Mouse (Mus musculus) liver, postnatal 0 days (tissue): Measurements from ENCODE around the gene Lfng. TPM values are rescaled to one million over a fixed set of nuclear protein-coding genes. Genes with fewer than 3 reads are reported as not detected.

ENCODE experiments used
- ATAC-seq: fragments of 200-750 bp; cut with Nextera tagmentation; 2 replicates; pipeline ENCODE4 v1.8.0; 2017; ENCODE audit warnings: mild to moderate bottlenecking, moderate library complexity
- DNase-seq: peaks from one replicate; pipeline ENCODE4 v3.0.0-alpha.2; 2016
- H3K27ac ChIP-seq: fragments of 300-500 bp; sonication (generic); 2 replicates; pipeline ENCODE4 v1.5.1; 2014; ENCODE audit warnings: antibody characterized with exemption, moderate library complexity, mild to moderate bottlenecking, low read depth
- H3K27me3 ChIP-seq: fragments of 300-500 bp; sonication (generic); 2 replicates; pipeline ENCODE4 v1.6.1; 2014; ENCODE audit warnings: low read length, control low read depth, mixed read lengths; ENCODE audit not compliant: insufficient read depth
- H3K36me3 ChIP-seq: fragments of 300-500 bp; sonication (generic); replicated peaks from 2 replicates; pipeline ENCODE4 v1.6.1; 2014; ENCODE audit warnings: mild to moderate bottlenecking, control low read depth, low read length, moderate library complexity, mixed read lengths; ENCODE audit not compliant: insufficient read depth
- H3K4me1 ChIP-seq: fragments of 300-500 bp; sonication (generic); 2 replicates; pipeline ENCODE4 v1.6.1; 2014; ENCODE audit warnings: antibody characterized with exemption, mild to moderate bottlenecking, control low read depth; ENCODE audit not compliant: insufficient read depth
- H3K4me2 ChIP-seq: fragments of 300-500 bp; sonication (generic); 2 replicates; pipeline ENCODE4 v1.6.1; 2014; ENCODE audit warnings: low read depth, mild to moderate bottlenecking, low read length, moderate library complexity, mixed read lengths
- H3K4me3 ChIP-seq: fragments of 300-500 bp; sonication (generic); 2 replicates; pipeline ENCODE4 v1.5.1; 2014; ENCODE audit warnings: low read depth, low read length
- H3K9ac ChIP-seq: fragments of 300-500 bp; sonication (generic); replicated peaks from 2 replicates; pipeline ENCODE4 v1.6.1; 2014; ENCODE audit warnings: mild to moderate bottlenecking, moderate library complexity
- H3K9me3 ChIP-seq: fragments of 300-500 bp; sonication (generic); 2 replicates; pipeline ENCODE4 v1.6.1; 2016; ENCODE audit warnings: mild to moderate bottlenecking, control low read depth, low read length, mixed read lengths
- CTCF ChIP-seq: sonication (generic); IDR thresholded peaks from 2 replicates; pipeline ENCODE4 v1.5.1; 2016; ENCODE audit warnings: antibody characterized with exemption, low read depth
- EP300 ChIP-seq: IDR thresholded peaks from 2 replicates; pipeline ENCODE4 v1.6.1; 2016; ENCODE audit warnings: antibody characterized with exemption, low read depth, mild to moderate bottlenecking
- WGBS: fragments of 180-500 bp; shearing (Covaris S2); extraction: QIAGEN DNeasy Blood & Tissue Kit; methylation state at CpG from one replicate; pipeline ENCODE4 v1.1.7; 2014; ENCODE audit not compliant: insufficient replicate concordance; 5-methylcytosine and 5-hydroxymethylcytosine counted together
- polyA plus RNA-seq: library from polyadenylated mRNA; unstranded; fragments of >200 nt; fragmentation: Nextera tagmentation; extraction: Ambion mirVana; gene quantifications from 2 replicates; pipeline ENCODE4 v1.2.1, GENCODE M21; 2015

The Lfng gene
- polyA plus RNA-seq, result 5.0 and 5.9 TPM in 2 replicates

DNA sequence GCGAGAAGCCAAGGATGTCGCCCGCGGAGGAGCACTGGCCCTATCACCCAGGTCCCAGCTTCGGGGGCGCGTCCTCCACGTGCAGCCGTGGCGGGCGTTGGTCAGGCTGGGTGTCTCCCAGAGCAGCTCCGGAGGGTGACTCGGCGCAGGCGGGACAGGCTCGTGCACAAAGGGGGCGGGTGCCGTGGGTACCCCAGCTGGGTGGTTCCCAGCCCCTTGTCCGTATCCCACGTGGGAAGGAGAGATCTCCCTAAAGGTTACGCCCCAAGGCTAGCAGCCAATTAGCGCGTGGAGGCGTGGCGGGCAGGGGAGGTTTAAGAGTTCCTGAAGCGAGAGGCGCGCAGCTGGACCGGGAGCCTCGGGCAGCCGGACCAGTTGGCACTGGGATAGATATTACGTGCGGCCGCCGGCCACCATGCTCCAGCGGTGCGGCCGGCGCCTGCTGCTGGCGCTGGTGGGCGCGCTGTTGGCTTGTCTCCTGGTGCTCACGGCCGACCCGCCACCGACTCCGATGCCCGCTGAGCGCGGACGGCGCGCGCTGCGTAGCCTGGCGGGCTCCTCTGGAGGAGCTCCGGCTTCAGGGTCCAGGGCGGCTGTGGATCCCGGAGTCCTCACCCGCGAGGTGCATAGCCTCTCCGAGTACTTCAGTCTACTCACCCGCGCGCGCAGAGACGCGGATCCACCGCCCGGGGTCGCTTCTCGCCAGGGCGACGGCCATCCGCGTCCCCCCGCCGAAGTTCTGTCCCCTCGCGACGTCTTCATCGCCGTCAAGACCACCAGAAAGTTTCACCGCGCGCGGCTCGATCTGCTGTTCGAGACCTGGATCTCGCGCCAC lies at the start of gene Lfng:
TSS of gene Lfng (plus strand) at position 320 of the 835 bp plus-strand sequence.
- H3K4me3 ChIP-seq, result peak within 1 kb of the TSS; percentile 65
- ATAC-seq, result peak; percentile 73
- peak within 1 kb of the TSS; percentile 79 for H3K9ac ChIP-seq
- peaks cover 39% of the 10 kb centered on the region for H3K27me3 ChIP-seq
- peak within 1 kb of the TSS; percentile 81 for H3K4me2 ChIP-seq
- DNase-seq, result peak; percentile 89
- H3K36me3 ChIP-seq, result peaks cover 4% of the 10 kb centered on the region; the same call in 1 of the 2 replicates
- H3K9me3 ChIP-seq, result no peaks in the 10 kb centered on the region
- H3K4me1 ChIP-seq, result peaks cover 44% of the 10 kb centered on the region
- no peak for TF ChIP-seq EP300
- peak; percentile 39 for TF ChIP-seq CTCF
- 1% methylated on average over 81 of the region's 91 CpGs for WGBS
- peak within 1 kb of the TSS; percentile 78 for H3K27ac ChIP-seq

DNA sequence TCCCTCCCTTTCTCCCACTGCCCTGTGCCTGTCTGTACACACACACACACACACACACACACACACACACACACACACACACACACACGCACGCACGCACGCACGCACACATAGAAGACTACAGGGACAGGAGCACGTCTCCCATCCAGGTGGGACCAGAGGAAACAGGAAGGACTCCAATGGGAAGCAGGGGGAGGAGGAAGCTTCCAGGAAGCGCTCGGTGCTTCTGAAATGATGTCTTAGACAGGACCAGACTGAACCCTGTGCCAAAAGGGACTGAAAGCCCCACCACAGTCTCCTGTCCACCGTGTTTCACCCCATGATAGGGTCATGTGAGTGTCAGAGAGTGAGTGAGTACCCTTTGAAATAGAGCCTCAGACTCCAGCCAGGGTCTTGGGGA lies 44.5 kb upstream of the Lfng start:
- Histone ChIP-seq H3K9me3 (no peaks in the 10 kb centered on the region), H3K4me2 (no peak overlapping the region), H3K4me3 (no peak overlapping the region), H3K9ac (no peak overlapping the region), H3K27me3 (no peaks in the 10 kb centered on the region), H3K27ac (no peak overlapping the region), H3K36me3 (no peaks in the 10 kb centered on the region), H3K4me1 (peaks cover 10% of the 10 kb centered on the region; the same call in 1 of the 2 replicates)
- ATAC-seq (no peak), DNase-seq (no peak)
- WGBS, result 71% methylated on average over 9 of the region's 9 CpGs
- TF ChIP-seq CTCF, result no peak
- no peak for TF ChIP-seq EP300

DNA sequence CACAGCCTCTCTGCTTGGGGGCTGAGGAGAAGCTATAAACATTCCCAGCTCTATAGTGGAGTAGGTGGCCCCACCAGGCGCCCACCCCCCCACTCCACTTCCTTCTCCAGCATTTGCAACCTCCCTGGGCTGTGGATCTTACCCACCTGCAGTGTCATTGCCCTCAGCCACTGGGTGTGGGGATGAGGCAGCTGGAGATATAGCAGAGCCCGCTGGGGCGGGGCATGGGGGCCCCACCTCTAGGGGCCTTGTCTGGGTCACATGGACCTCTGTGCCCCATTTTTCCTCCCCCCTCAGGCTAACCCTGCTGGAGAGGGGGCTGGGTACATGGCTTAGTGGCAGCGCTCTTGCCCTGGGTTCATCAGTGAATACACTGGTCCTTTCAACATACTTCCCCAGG lies 42.2 kb upstream of the Lfng start, which contains the start of gene Grifin:
TSS of gene Grifin (minus strand) at position 176 of the 400 bp plus-strand sequence.
- Histone ChIP-seq H3K36me3 (no peaks in the 10 kb centered on the region), H3K4me2 (no peak within 1 kb of the TSS), H3K4me3 (no peak within 1 kb of the TSS), H3K27ac (no peak within 1 kb of the TSS), H3K4me1 (peaks cover 13% of the 10 kb centered on the region; the same call in 1 of the 2 replicates), H3K9ac (no peak within 1 kb of the TSS), H3K27me3 (no peaks in the 10 kb centered on the region), H3K9me3 (no peaks in the 10 kb centered on the region)
- 61% methylated on average over 4 of the region's 4 CpGs for WGBS
- no peak for ATAC-seq
- no peak for TF ChIP-seq EP300
- DNase-seq, result no peak

DNA sequence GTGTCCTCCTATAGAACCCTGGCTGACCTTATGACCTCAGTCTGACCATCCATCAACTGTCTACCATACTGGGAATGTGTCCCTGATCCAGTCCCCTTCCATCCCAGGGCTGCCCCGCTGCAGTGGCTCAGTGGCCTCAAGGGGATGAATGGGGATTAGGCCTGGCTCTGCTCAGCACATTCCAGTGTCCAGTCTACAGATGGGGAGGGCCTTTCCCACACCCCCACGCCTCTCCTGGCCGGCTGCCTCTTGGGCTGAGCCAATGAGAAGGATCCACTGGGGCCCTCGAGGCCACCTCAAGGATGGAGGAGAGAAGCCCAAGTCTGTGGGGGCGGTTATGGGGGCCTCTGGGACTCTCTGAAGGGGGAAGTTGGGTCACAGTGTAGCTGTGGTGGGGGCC lies 41.7 kb upstream of the Lfng start:
- no peak overlapping the region for H3K4me2 ChIP-seq
- DNase-seq (no peak), ATAC-seq (no peak)
- WGBS, result 57% methylated on average over 5 of the region's 5 CpGs
- TF ChIP-seq EP300, result no peak
- no peak for TF ChIP-seq CTCF
- no peaks in the 10 kb centered on the region for H3K36me3 ChIP-seq
- H3K27ac ChIP-seq, result no peak overlapping the region
- peaks cover 13% of the 10 kb centered on the region; the same call in 1 of the 2 replicates for H3K4me1 ChIP-seq
- no peak overlapping the region for H3K9ac ChIP-seq
- H3K9me3 ChIP-seq, result no peaks in the 10 kb centered on the region
- H3K27me3 ChIP-seq, result no peaks in the 10 kb centered on the region
- H3K4me3 ChIP-seq, result no peak overlapping the region

DNA sequence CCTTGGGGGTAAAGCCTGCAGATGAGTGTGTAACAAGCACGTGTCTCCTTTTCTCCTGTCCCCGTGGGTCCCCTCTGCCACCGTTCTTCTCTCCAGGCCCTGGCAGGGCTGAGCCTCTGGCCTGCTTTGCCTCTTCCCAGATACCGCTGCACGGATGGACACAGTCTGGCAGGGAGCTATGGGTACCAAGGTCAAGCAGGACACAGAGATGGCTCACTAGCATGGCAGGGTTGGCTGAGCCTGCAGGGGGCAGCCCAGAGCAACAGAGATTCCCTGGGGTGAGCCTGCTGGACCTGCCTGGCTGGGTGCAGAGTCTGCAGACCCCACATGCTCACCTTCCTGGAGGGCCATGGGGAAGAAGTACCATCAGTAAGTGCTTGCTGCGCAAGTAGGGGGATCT lies 41.3 kb upstream of the Lfng start:
- TF ChIP-seq EP300, result no peak
- TF ChIP-seq CTCF, result peak; percentile 68
- no peaks in the 10 kb centered on the region for H3K36me3 ChIP-seq
- H3K9me3 ChIP-seq, result no peaks in the 10 kb centered on the region
- DNase-seq (peak; percentile 61), ATAC-seq (no peak)
- no peak overlapping the region for H3K4me3 ChIP-seq
- H3K9ac ChIP-seq, result no peak overlapping the region
- 62% methylated on average over 6 of the region's 6 CpGs for WGBS
- H3K4me2 ChIP-seq, result no peak overlapping the region
- H3K27me3 ChIP-seq, result no peaks in the 10 kb centered on the region
- H3K4me1 ChIP-seq, result peaks cover 13% of the 10 kb centered on the region; the same call in 1 of the 2 replicates
- H3K27ac ChIP-seq, result no peak overlapping the region

DNA sequence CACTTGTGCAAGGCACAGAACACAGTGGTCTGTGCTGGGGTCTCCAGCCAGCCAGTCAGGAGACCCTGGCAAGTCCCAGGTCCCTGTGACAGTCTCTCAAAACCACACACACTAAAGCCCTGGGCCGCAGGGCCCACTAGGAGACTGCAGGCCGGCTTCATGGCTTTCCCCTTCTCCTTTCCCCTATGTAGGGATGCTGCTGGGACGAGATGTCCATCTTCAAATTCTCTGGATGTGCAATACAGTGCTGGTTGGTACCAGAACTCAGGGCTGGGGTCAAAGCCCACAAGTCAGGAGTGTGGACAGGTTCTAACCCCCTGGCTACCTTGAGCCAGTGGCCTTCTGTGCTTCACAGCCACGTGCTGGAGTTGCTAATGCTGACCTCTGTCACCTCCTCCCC lies 40.8 kb upstream of the Lfng start:
- Histone ChIP-seq H3K27ac (no peak overlapping the region), H3K27me3 (no peaks in the 10 kb centered on the region), H3K4me2 (no peak overlapping the region), H3K4me1 (peaks cover 13% of the 10 kb centered on the region; the same call in 1 of the 2 replicates), H3K36me3 (no peaks in the 10 kb centered on the region), H3K4me3 (no peak overlapping the region), H3K9me3 (no peaks in the 10 kb centered on the region), H3K9ac (no peak overlapping the region)
- TF ChIP-seq EP300 (no peak), CTCF (no peak)
- DNase-seq (peak; percentile 12), ATAC-seq (no peak)
- 71% methylated on average over 4 of the region's 4 CpGs for WGBS
